Mouse (Mus musculus) spleen, adult 2 months (tissue): Measurements from ENCODE around the gene Rptor. TPM values are rescaled to one million over a fixed set of nuclear protein-coding genes. Genes with fewer than 3 reads are reported as not detected.

Experiments
- DNase-seq, 2 experiments: peaks; one replicate each; pipeline versions ENCODE4 v3.0.0 to v3.0.0-alpha.2; 2012 to 2021; ENCODE audit warnings: low spot score in 2 of 2, low read depth in 1 of 2
- H3K27ac ChIP-seq: fragments of 200-500 bp; 2 replicates; pipeline ENCODE4 v1.5.1; 2012; ENCODE audit warnings: low read length, inconsistent platforms; ENCODE audit not compliant: insufficient read depth
- H3K27me3 ChIP-seq: fragments of 200-500 bp; 2 replicates; pipeline ENCODE4 v1.6.1; 2012; ENCODE audit warnings: mild to moderate bottlenecking, moderate library complexity, low read length, inconsistent platforms; ENCODE audit not compliant: control insufficient read depth, insufficient read depth
- H3K36me3 ChIP-seq: fragments of 200-500 bp; 2 replicates; pipeline ENCODE4 v1.6.1; 2012; ENCODE audit warnings: mild to moderate bottlenecking, low read length, inconsistent platforms; ENCODE audit not compliant: control insufficient read depth, insufficient read depth
- H3K4me1 ChIP-seq: fragments of 200-500 bp; 2 replicates; pipeline ENCODE4 v1.6.1; 2011; ENCODE audit warnings: inconsistent platforms; ENCODE audit not compliant: control insufficient read depth, insufficient read depth, insufficient read length
- H3K4me3 ChIP-seq: fragments of 200-500 bp; 2 replicates; pipeline ENCODE4 v1.5.1; 2011; ENCODE audit warnings: mild to moderate bottlenecking, inconsistent platforms; ENCODE audit not compliant: insufficient read depth, insufficient read length; ENCODE audit errors: extremely low read depth
- CTCF ChIP-seq: fragments of 200-500 bp; IDR thresholded peaks from 2 replicates; pipeline ENCODE4 v1.5.1; 2011; ENCODE audit warnings: mild to moderate bottlenecking, inconsistent platforms; ENCODE audit not compliant: insufficient read depth, insufficient read length, insufficient replicate concordance; ENCODE audit errors: extremely low read depth
- POLR2A ChIP-seq: fragments of 200-500 bp; IDR thresholded peaks from 2 replicates; pipeline ENCODE4 v1.6.1; 2011; ENCODE audit warnings: low read depth, low read length, inconsistent platforms
- WGBS: fragments of 180-500 bp; shearing (Covaris S2); methylation state at CpG from one replicate; pipeline ENCODE4 v1.1.7; 2018; 5-methylcytosine and 5-hydroxymethylcytosine counted together
- polyA plus RNA-seq: library from polyadenylated mRNA; depleted of rRNA; stranded (reverse); fragments of >200 nt; gene quantifications from 2 replicates; pipeline ENCODE4 v1.2.3, GENCODE M21; 2012

Rptor gene
- polyA plus RNA-seq, 1 experiment = 18.0 TPM

GRCm38 (mm10) chr11:119916834-119917469 lies 314.2 kb downstream of the Rptor start:
- Histone ChIP-seq H3K27me3 (no peaks in the 10 kb centered on the region), H3K4me1 (peaks cover 18% of the 10 kb centered on the region; the same call in 1 of the 2 replicates), H3K4me3 (no peak overlapping the region), H3K27ac (no peak overlapping the region), H3K36me3 (peaks cover 26% of the 10 kb centered on the region)
- TF ChIP-seq POLR2A = no peak
- no peak for TF ChIP-seq CTCF
- 92% methylated on average over 21 of the region's 21 CpGs for WGBS
- DNase-seq = no peak

GRCm38 (mm10) chr11:119918521-119918920 lies 315.8 kb downstream of the Rptor start:
- 92% methylated on average over 7 of the region's 7 CpGs for WGBS
- peaks cover 11% of the 10 kb centered on the region; the same call in 1 of the 2 replicates for H3K4me1 ChIP-seq
- H3K27me3 ChIP-seq = no peaks in the 10 kb centered on the region
- no peak overlapping the region for H3K27ac ChIP-seq
- TF ChIP-seq POLR2A (no peak), CTCF (no peak)
- DNase-seq = no peak
- peaks cover 26% of the 10 kb centered on the region for H3K36me3 ChIP-seq
- no peak overlapping the region for H3K4me3 ChIP-seq

- no peak for DNase-seq
- WGBS = 90% methylated on average over 4 of the region's 4 CpGs
- Histone ChIP-seq H3K4me1 (peaks cover 9% of the 10 kb centered on the region; the same call in 1 of the 2 replicates), H3K27ac (no peak overlapping the region), H3K27me3 (no peaks in the 10 kb centered on the region), H3K4me3 (no peak overlapping the region), H3K36me3 (peaks cover 26% of the 10 kb centered on the region)
- TF ChIP-seq POLR2A = no peak
- no peak for TF ChIP-seq CTCF
These were observed 316.7 kb downstream of the Rptor start for GRCm38 (mm10) chr11:119919432-119919831.

GRCm38 (mm10) chr11:119919897-119920296 lies 317.2 kb downstream of the Rptor start:
- peak in 1 of 2 experiments; percentile 61 for DNase-seq
- no peak overlapping the region for H3K27ac ChIP-seq
- H3K27me3 ChIP-seq = no peaks in the 10 kb centered on the region
- TF ChIP-seq CTCF (peak; percentile 66; the same call in 1 of the 2 replicates), POLR2A (no peak)
- WGBS = 71% methylated on average over 8 of the region's 8 CpGs
- H3K36me3 ChIP-seq = peaks cover 26% of the 10 kb centered on the region
- no peak overlapping the region for H3K4me3 ChIP-seq
- H3K4me1 ChIP-seq = peaks cover 4% of the 10 kb centered on the region; the same call in 1 of the 2 replicates

GRCm38 (mm10) chr11:119920668-119921067 lies 318.0 kb downstream of the Rptor start:
- H3K27ac ChIP-seq = no peak overlapping the region
- H3K4me1 ChIP-seq = no peaks in the 10 kb centered on the region
- no peaks in the 10 kb centered on the region for H3K27me3 ChIP-seq
- no peak for DNase-seq
- H3K4me3 ChIP-seq = no peak overlapping the region
- WGBS = 92% methylated on average over 5 of the region's 5 CpGs
- TF ChIP-seq POLR2A = no peak
- no peak for TF ChIP-seq CTCF
- H3K36me3 ChIP-seq = peaks cover 26% of the 10 kb centered on the region

- TF ChIP-seq CTCF = no peak
- no peak for TF ChIP-seq POLR2A
- Histone ChIP-seq H3K4me3 (no peak overlapping the region), H3K36me3 (no peaks in the 10 kb centered on the region), H3K27me3 (no peaks in the 10 kb centered on the region), H3K4me1 (peaks cover 4% of the 10 kb centered on the region; the same call in 1 of the 2 replicates), H3K27ac (0 out of 2 replicates have a peak overlapping the region, but pooled peaks have one; percentile 1)
- no peak for DNase-seq
- 23% methylated on average over 5 of the region's 5 CpGs for WGBS
These were observed 322.5 kb downstream of the Rptor start for GRCm38 (mm10) chr11:119925176-119925575.

GRCm38 (mm10) chr11:119926762-119927161 lies 324.1 kb downstream of the Rptor start:
- Histone ChIP-seq H3K4me1 (peaks cover 5% of the 10 kb centered on the region; the same call in 1 of the 2 replicates), H3K27ac (no peak overlapping the region)
- TF ChIP-seq CTCF = no peak
- no peak for TF ChIP-seq POLR2A

More at GRCm38 (mm10) chr11:119926762-119927161, 324.1 kb downstream of the Rptor start:
- H3K4me3 ChIP-seq = no peak overlapping the region
- no peaks in the 10 kb centered on the region for H3K36me3 ChIP-seq
- WGBS = 81% methylated on average over 5 of the region's 5 CpGs
- no peaks in the 10 kb centered on the region for H3K27me3 ChIP-seq
- DNase-seq = no peak
